Mouse (Mus musculus) adrenal gland, postnatal 4 days (tissue): Measurements from ENCODE around the gene Gm28035. TPM values are rescaled to one million over a fixed set of nuclear protein-coding genes. Genes with fewer than 3 reads are reported as not detected.

ENCODE experiments used
- DNase-seq, 2 experiments: peaks; one replicate each; pipeline ENCODE4 v3.0.0; 2021 to 2022; ENCODE audit warnings: low spot score in 2 of 2, mixed read lengths in 2 of 2
- total RNA-seq, 2 experiments: library from RNA; stranded (reverse); gene quantifications; 2 replicates each; pipeline ENCODE4 v1.2.3; 2021

Gm28035 gene
- total RNA-seq, 2 experiments from 2014 or later, result 1.3 TPM

DNA sequence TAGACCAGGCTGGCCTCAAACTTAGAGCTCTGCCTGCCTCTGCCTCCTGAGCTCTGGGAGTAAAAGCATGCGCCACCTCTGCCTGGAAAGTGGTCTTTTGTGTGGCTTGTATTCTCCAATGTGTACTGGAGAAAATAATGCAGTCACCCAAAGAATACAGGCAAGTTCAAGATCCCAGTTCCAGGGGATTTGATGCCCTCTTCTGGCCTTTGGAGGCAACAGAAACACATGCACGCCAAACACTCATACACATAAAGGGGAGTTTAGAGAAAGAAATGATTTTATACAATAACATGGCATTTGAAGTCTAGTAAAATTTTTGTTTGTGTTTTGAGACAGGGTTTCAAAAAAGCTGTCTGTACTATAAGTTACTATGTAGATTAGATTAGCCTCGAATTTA lies 59.2 kb downstream of the Gm28035 start:
- DNase-seq, result no peak

DNA sequence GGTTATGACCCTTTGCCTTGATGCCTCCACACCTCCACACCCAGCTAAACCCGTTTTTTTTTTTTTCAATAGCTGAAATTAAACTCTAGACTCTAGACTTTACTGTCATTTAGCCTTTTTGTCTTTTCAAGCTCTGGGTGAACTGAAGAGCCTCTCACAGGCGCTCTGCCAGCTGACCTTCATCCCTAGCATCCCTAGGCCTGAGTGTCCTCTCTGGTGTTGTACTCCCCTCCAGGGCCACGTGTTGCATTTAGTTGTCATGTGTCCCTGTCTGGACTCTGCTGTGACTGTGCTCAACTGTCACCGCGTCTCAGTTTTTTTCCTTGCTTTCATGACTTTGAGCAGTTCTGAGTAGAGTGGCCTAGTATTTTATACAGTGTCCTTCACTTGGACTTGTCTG lies 59.6 kb downstream of the Gm28035 start:
- DNase-seq, result no peak

DNA sequence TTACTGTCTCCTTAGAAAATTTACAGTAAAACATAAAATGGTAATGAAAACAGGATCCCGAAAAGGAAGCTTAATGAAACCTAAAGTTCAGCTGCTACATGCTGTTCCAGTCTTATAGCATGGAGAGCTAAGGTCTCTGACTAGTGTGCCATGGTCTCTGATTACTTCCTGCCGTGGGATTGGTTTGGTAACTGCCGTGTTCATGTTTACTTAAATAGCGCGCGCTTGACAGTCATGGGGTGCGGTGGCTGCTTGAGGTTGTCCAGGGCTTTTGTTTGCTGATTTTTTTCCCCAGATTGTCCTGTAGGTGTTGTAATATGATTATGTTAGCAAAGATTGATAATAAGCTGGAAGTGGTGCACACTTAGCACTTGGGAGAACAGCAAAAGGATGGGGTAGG lies 65.7 kb downstream of the Gm28035 start:
- no peak for DNase-seq

DNA sequence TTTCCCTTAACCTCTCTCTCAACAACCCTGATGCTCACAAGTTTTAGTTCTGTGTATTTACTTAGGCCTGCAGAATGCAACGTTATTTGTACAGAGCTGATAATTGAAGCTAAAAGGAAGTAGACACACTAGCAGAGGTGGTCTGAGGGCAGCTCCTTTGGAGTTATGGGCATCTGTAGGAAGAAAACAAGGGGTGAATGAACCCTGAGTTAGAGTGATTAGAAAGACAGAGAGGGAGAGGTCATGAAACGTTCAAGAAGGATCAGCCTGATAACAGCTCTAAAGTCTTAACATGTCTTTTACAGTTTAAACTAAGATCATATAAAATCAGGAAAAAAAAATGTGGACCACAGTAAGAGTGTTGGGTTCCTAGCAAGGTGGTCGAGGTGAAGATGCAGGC lies 69.0 kb downstream of the Gm28035 start:
- DNase-seq, result no peak

DNA sequence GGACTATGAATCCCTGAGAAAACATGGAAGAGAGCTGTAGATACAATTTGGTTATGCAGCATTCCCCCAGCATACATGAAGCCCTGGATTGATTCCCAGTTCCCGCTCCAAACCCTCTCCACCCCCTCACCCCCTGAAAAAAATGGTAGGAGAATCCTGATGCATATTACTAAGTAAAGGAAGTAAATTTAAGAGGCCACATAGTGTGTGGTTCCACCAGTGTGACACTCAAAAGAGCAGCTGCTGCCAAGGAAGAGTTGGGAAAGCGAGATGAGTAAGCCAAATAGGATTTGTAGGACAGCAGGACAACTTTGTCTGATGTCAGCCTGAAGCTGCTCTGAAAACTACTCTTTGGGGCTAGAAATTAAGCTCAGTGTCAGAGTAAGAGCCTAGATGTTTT lies 71.1 kb downstream of the Gm28035 start:
- no peak for DNase-seq

DNA sequence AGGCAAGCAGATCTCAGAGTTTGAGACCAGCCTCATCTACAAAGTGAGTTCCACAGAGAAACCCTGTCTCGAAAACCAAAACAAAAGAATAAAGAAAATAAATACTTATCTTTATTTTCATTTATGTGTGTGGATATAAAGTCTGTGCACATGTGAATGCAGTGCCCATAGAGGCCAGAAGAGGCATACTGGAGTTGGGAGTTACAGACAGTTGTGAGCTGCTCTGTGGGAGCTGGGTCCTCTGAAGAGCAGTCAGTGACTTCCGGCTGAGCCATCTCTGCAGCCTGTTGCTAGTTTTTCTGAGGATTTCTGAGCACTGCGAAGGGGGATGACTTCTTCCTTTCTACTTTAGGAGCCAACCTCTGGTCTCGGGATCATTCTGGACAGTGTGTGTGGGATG lies 75.8 kb downstream of the Gm28035 start:
- DNase-seq, result no peak

DNA sequence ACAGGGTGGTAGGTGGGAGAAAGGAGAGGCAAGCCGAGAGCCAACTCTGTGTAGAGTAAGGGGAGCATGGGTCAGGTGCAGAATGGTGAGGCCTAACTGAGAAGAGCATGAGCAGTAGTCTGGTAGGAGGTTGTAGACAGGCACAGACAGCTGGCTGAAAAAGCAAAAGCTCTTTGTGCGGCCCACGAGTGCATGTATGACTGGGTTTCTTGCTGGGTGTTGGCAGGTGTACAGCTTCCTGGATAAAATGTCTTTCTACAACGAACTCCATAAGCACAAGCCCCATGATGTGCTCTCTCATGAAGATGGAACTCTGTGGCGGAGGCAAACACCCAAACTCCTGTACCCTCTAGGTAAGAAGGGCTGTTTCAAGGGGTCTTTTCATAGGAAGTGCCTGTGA lies 76.6 kb downstream of the Gm28035 start:
- DNase-seq, result no peak

DNA sequence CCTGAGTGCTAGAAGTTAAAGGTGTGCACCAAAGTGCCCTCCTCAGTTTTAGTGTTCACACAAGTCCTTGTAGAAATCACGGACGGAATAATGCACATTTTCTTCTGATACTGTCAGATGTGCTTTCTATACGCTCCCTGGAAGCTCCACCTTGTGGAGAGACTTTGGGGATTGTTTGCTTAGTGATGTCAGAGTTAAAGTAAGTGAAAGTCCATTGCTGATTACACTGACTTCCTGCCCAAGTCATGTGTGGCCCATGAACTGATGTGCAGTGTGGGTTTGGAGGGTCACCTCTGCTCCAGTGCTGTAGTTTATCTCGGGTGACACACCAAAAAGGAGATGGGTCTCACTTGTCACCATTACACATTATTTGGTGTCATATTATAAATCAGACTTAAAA lies 78.9 kb downstream of the Gm28035 start:
- DNase-seq, result no peak

DNA sequence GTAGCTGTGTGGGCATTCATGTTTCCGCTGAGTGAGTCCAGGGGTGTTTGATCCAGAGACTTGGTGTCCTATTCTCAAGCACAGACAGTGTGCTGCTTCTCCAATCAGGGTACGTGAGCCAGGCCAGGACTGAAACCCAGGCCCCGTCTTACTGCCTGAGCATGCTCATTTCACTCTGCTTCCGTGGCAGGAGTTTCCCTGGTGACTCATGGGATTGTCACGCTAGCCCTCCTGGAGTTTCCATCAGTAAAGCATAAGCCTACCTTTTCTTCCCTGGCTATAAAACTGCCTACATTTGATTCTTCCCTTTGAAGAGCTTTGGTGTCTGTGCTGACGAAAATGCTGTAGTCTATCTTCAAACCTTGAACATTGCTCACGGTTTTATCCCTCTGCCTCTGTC lies 82.7 kb downstream of the Gm28035 start:
- no peak for DNase-seq

DNA sequence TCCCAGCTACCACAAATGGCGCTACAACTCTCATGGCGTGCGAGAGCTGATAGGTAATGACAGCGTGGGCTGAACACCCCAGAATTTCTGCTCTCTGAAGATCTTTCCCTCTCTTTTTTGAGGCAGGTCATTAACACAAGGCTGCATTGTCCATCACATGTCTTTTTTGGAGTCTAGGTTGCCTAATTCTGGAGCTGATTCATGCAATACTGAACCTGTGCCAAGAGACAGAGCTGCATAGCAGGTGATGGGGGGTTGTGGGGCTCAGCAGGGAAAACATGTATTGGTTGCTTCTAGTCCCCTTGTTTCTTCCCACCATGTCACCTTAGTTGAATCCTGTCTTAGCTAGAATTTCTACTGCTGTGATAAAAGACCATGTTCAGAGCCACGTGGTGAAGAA lies 84.9 kb downstream of the Gm28035 start:
- no peak for DNase-seq

DNA sequence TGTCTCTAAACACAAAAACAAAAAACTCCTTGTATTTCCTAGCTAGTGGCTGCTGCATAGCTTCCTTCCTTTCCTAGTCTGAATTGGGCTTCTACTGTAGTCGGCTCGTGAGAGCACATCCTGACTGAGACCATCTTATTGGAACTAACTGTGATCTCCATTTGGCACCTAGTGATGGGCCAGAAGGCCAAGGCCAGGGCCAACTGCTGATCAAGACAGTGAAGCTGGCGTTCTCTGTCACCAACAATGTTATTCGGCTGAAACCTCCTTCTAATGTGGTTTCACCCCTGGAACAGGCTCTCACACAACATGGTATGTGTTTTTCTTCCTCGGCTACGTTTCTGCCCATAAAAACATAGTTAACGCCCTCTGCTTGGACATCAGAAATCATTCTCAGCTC lies 86.9 kb downstream of the Gm28035 start:
- DNase-seq, result no peak

DNA sequence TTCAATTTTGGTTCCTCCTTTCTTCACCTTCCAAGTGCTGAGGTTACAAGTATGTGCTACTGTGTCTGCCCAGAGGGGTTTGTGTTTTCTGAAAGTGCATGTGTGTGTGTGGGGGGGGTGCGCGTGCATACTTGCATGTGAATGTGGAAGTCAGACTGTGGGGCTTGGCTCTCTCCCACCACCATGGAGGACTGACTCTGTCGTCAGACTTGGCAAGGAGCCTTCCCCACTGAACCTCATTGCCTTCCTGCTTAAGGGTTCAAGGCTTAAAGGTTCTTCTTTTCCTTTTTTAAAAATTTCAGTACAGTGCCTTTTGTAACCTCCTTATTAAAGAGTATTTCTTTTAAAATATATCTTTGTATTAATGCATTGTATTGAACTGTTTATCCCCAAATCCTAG lies 88.4 kb downstream of the Gm28035 start:
- DNase-seq, result no peak

Other genes with a start within 250 kb of the Gm28035 start
- gene Wdr34, start 191.7 kb upstream of the Gm28035 start, total RNA-seq, result 10 to 100 TPM; 35.9 to 39.2 TPM
- 100 to 1,000 TPM; 326 to 328 TPM for gene Set, start 183.2 kb upstream of the Gm28035 start, total RNA-seq
- 10 to 100 TPM; 11.4 to 12.4 TPM for gene Pkn3, start 162.9 kb upstream of the Gm28035 start, total RNA-seq
- gene Zdhhc12, start 146.9 kb upstream of the Gm28035 start, total RNA-seq, result 10 to 100 TPM; 17.5 to 18.5 TPM
- 10 to 100 TPM; 55.4 to 56.2 TPM for gene Zer1, start 116.0 kb upstream of the Gm28035 start, total RNA-seq
- 10 to 100 TPM; 66.6 to 68.6 TPM for gene Tbc1d13, start 106.8 kb upstream of the Gm28035 start, total RNA-seq
- 10 to 100 TPM; 27.3 to 33.4 TPM for gene Endog, start 69.1 kb upstream of the Gm28035 start, total RNA-seq
- 10 to 100 TPM; 25.1 to 26.2 TPM for gene Spout1, start 62.1 kb upstream of the Gm28035 start, total RNA-seq
- gene Kyat1, start 34.7 kb upstream of the Gm28035 start, total RNA-seq, result 10 to 100 TPM; 19.9 to 21.6 TPM
- gene Lrrc8a, start 2.9 kb upstream of the Gm28035 start, total RNA-seq, result 10 to 100 TPM; 46.2 to 47.3 TPM
- 10 to 100 TPM; 15.4 to 16.6 TPM for gene Phyhd1, start 25.6 kb downstream of the Gm28035 start, total RNA-seq
- gene Gm28038, start 40.5 kb downstream of the Gm28035 start, total RNA-seq, result not detected
- gene Dolk, start 45.8 kb downstream of the Gm28035 start, total RNA-seq, result 10 to 100 TPM; 36.0 to 36.5 TPM
- 10 to 100 TPM; 46.9 TPM for gene Nup188, start 45.8 kb downstream of the Gm28035 start, total RNA-seq
- gene Sh3glb2, start 118.8 kb downstream of the Gm28035 start, total RNA-seq, result 100 to 1,000 TPM; 106 to 107 TPM
- 10 to 100 TPM; 65.1 to 71.1 TPM for gene Miga2, start 123.7 kb downstream of the Gm28035 start, total RNA-seq
- gene Dolpp1, start 151.7 kb downstream of the Gm28035 start, total RNA-seq, result 10 to 100 TPM; 25.9 to 33.9 TPM
- gene Crat, start 175.2 kb downstream of the Gm28035 start, total RNA-seq, result 10 to 100 TPM; 77.6 to 90.3 TPM
- 100 to 1,000 TPM; 165 to 169 TPM for gene Ptpa, start 175.5 kb downstream of the Gm28035 start, total RNA-seq
- 10 to 100 TPM; 10.6 to 11.6 TPM for gene Ier5l, start 233.7 kb downstream of the Gm28035 start, total RNA-seq